Mouse (Mus musculus) midbrain, embryonic 10.5 days (tissue): ENCODE data around the gene Aplf. TPM values are rescaled to one million over a fixed set of nuclear protein-coding genes. Genes with fewer than 3 reads are reported as not detected.
A peak's percentile ranks its signal among the peaks of the same experiment; 100 is the strongest.

Source experiments
- DNase-seq: peaks from one replicate; pipeline ENCODE4 v3.0.0-alpha.2; 2017; ENCODE audit warnings: low spot score
- H3K27ac ChIP-seq: fragments of 300-500 bp; sonication (generic); replicated peaks from 2 replicates; pipeline ENCODE4 v1.5.1; 2016; ENCODE audit warnings: mild to moderate bottlenecking
- H3K27me3 ChIP-seq: fragments of 300-500 bp; sonication (generic); 2 replicates; pipeline ENCODE4 v1.6.1; 2016; ENCODE audit warnings: low read depth, mild to moderate bottlenecking; ENCODE audit not compliant: poor library complexity, severe bottlenecking
- H3K36me3 ChIP-seq: fragments of 300-500 bp; sonication (generic); 2 replicates; pipeline ENCODE4 v1.6.1; 2016; ENCODE audit warnings: mild to moderate bottlenecking, moderate library complexity
- H3K4me1 ChIP-seq: fragments of 300-500 bp; sonication (generic); 2 replicates; pipeline ENCODE4 v1.6.1; 2016
- H3K4me3 ChIP-seq: fragments of 300-500 bp; sonication (generic); 2 replicates; pipeline ENCODE4 v1.5.1; 2016; ENCODE audit warnings: mild to moderate bottlenecking, moderate library complexity
- H3K9me3 ChIP-seq: fragments of 300-500 bp; sonication (generic); replicated peaks from 2 replicates; pipeline ENCODE4 v1.6.1; 2016; ENCODE audit warnings: mild to moderate bottlenecking
- WGBS: fragments of 180-500 bp; shearing (Covaris S2); methylation state at CpG from one replicate; pipeline ENCODE4 v1.1.7; 2016; 5-methylcytosine and 5-hydroxymethylcytosine counted together
- polyA plus RNA-seq: library from polyadenylated mRNA; unstranded; fragments of >200 nt; fragmentation: Nextera tagmentation; extraction: Ambion mirVana; gene quantifications from 2 replicates; pipeline ENCODE4 v1.2.1, GENCODE M21; 2016

The Aplf gene
- polyA plus RNA-seq, 1 experiment from 2014 or later: 13.8 TPM

DNA sequence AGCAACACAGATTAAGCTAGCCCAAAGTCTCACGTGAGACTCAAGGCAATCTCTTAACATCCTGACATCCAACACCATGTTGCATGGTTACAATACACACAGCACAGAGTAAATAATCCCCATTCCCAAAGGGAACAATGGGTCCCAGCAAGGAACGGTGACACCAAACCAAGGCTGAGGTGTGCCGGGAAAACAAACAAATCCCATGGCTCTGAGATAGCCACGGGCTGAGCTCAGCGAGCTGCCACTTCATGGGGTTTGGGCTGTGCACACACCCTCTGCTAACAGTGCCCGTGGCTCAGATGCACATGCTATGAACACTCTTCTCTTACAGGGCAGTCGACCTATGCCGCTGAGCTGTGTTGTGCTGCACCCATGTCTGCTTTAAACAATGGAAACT is 54.0 kb downstream of the Aplf start:
- Histone ChIP-seq H3K27me3 (no peaks in the 10 kb centered on the region), H3K27ac (no peak overlapping the region), H3K9me3 (no peaks in the 10 kb centered on the region), H3K36me3 (no peaks in the 10 kb centered on the region), H3K4me1 (peaks cover 2% of the 10 kb centered on the region; the same call in 1 of the 2 replicates), H3K4me3 (no peak overlapping the region)
- 74% methylated on average over 8 of the region's 8 CpGs for WGBS
- no peak for DNase-seq

DNA sequence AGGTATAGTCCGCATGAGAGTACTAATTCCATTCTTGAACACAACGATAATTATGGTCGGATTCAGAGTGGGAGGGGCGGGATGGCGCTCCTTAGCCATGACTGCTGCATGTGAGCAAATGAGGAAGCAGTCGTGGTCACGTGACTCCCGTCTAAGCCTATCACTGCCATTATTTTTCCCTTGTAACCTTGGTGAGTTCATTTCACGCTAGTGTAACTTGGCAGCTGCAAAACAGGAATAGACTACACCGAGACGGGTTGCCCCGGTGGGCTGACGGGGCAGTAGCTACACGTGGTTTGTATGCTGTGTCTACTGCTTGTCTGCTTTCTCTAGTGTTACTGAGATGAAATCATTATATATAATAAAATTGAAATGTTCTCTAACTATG is 56.3 kb downstream of the Aplf start:
- Histone ChIP-seq H3K9me3 (no peaks in the 10 kb centered on the region), H3K4me1 (peaks cover 2% of the 10 kb centered on the region; the same call in 1 of the 2 replicates), H3K27ac (no peak overlapping the region), H3K27me3 (no peaks in the 10 kb centered on the region), H3K36me3 (no peaks in the 10 kb centered on the region), H3K4me3 (no peak overlapping the region)
- DNase-seq: no peak
- WGBS: 94% methylated on average over 14 of the region's 14 CpGs

DNA sequence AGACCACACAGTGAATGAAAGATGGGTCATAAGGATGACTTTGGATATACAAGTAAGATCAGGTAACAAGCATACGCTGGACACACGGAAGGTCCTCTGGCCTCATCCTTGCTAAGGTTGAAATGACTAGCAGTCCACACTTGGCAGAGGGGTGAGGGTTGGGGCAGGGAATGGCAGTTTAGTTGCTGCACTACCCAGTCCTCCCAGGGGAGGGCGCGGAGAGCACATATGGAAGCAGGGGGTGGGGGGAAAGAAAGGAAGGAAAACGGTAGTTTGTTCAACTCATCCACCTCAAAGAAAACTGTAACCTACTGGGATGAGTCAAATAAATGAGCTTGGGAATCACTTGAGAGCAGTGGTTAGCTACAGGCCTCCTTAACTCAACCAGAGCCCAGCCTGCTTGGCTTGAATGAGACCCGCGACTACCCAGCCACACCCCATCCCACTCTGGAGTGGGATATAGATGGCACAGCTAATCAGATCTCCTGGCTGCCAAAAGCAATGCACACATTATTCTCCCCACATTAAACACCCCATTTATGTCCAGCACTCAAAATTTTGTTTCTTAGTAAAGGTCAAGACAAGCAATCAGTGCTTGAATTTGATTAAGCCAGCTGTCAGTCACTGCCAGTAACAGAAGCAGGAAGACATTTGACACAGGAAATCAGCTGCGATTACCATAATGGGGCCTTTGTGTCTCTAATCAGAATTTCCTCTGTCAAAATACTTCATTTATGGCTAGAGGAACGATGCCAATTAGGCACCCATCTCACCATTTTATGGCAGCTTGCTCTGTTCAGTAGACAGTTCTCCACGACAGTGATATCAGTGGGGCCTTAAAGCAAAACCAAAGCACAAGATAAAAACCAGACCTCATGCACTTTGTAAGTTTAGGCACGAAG is 56.9 kb downstream of the Aplf start:
- WGBS: 70% methylated on average over 11 of the region's 11 CpGs
- no peak overlapping the region for H3K27ac ChIP-seq
- no peak overlapping the region for H3K4me3 ChIP-seq
- no peaks in the 10 kb centered on the region for H3K36me3 ChIP-seq
- DNase-seq: peak; percentile 35
- no peaks in the 10 kb centered on the region for H3K27me3 ChIP-seq
- no peaks in the 10 kb centered on the region for H3K9me3 ChIP-seq
- peaks cover 2% of the 10 kb centered on the region; the same call in 1 of the 2 replicates for H3K4me1 ChIP-seq

DNA sequence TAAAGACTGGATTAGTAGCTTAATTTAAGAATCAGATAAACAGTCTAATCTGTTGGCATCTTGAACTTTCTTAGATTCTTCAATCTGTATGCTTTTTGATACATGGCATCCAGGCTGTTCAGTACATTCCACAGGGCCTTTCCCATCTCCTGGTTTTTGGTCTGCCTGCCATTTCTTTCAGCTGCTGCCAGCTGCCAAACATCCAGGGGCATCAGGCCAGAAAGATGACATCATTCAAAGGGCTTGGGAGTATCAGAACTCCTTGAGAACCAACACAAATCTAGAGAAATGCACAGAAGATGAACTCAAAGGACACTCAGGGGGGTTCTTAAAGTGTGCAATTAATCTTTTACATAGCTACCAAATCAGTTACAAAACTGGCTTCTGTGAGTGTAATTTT is 72.2 kb downstream of the Aplf start:
- Histone ChIP-seq H3K4me1 (peaks cover 18% of the 10 kb centered on the region), H3K4me3 (no peak overlapping the region), H3K9me3 (no peaks in the 10 kb centered on the region), H3K27ac (no peak overlapping the region), H3K36me3 (no peaks in the 10 kb centered on the region), H3K27me3 (no peaks in the 10 kb centered on the region)
- DNase-seq: no peak

DNA sequence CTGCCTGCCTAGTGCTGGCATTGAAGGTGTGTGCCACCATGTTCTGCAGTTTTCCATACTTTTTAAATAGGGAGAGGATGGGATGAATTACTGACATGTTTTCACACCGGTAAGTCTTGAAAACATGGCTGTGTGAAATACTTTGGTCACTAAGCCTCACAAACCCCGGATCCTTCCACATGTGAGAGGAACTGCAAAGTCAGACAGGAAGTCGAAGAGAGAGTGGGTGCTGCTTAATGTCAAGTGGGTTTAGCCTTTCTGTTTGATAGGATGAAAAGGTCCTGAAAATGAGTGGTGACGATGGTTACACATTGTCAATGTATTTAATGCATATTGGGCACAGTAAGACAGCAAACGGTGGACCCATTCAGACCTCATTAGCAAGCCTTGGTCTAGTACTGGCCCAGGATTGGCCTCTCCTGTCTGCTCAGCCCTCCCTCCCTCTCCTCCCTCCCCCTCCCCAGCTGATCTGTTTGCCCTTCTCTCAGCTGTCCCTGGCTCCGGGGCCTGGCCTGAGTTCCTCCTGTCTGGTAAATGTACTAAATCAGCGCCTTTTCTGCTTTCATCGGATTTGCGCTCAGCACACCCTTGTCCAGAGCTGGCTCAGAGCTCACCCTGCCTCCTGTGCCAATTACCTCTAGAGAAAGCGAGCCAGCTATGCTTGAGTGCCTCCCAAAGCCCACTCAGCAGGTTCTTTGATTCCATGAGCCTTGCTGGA is 74.7 kb downstream of the Aplf start:
- Histone ChIP-seq H3K27me3 (no peaks in the 10 kb centered on the region), H3K4me1 (peaks cover 18% of the 10 kb centered on the region), H3K36me3 (no peaks in the 10 kb centered on the region), H3K4me3 (peak overlapping the region; percentile 18; the same call in 1 of the 2 replicates), H3K27ac (peak overlapping the region; percentile 76), H3K9me3 (no peaks in the 10 kb centered on the region)
- DNase-seq: peak; percentile 68
- WGBS: 38% methylated on average over 10 of the region's 10 CpGs

DNA sequence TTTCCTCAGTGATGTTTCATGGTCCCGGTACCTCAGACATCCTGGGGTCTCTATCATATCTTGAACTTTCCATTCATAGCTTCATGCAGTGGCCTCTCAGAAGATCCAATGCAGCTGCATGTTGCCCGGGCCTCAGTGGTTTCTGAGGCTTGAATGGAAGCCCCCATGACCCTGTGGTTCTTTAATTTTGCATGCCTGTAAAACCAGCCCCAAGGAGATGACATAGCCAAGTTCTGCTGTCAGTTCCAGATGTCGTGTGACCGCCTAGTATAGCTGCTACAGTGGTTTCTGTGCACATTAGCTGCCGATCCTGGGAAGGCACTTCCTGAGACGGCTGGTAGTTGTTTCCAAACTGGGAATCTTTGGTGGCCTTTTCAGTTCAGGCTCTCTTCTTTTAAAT is 77.8 kb downstream of the Aplf start:
- Histone ChIP-seq H3K9me3 (no peaks in the 10 kb centered on the region), H3K36me3 (no peaks in the 10 kb centered on the region), H3K4me1 (peaks cover 40% of the 10 kb centered on the region), H3K27me3 (peaks cover 11% of the 10 kb centered on the region), H3K27ac (no peak overlapping the region), H3K4me3 (no peak overlapping the region)
- 89% methylated on average over 6 of the region's 6 CpGs for WGBS
- peak; percentile 5 for DNase-seq

DNA sequence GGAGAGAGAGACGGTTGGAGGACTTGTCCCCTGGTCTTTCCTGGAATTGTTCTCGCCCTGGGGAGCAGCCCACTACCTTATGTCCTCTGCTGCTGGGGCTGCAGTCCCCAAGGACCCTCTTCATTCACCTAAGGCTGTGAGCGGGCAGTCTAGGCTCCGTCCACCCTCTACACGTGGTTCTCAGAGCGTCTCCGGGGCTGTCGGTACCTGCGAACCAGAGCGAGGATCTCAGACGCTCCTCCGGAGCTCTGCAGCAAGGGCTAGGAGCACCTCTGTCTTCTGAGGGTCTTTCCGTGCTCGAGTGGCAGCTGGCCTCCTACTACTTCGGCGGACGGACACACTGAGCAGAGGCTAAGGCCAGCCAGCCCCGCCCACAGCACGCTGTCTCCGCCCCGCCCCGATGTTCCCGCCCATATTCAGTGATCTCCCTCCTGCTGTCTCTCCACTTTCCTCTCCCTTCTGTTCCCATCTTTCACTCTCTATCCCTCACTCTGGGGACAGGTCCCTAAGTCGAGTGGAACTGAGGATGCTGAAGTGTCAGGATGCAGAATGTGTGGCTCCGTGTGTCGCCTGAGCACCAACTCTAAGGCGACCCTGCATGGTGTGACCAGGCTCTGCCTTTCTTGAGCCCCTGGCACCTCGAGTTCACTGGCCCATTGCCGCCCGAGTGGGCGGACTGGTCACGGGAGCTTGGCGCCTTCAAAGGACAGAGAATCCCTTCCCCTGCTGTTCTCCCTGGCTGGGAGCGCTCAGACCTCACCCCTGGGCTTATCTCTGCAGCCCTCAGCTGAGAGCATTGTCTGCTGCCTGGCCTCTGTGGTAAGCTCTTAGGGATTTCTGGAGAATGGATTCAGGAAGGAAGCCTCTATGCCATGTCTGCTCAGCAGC is 81.4 kb downstream of the Aplf start, which contains the start of gene Prokr1:
Gene Prokr1, minus strand, starts transcription at position 350 of the 888 bp plus-strand sequence.
- Histone ChIP-seq H3K4me3 (peak within 1 kb of the TSS; percentile 63), H3K9me3 (no peaks in the 10 kb centered on the region), H3K4me1 (peaks cover 42% of the 10 kb centered on the region), H3K27ac (peak within 1 kb of the TSS; percentile 85), H3K27me3 (peaks cover 23% of the 10 kb centered on the region), H3K36me3 (no peaks in the 10 kb centered on the region)
- DNase-seq: peak; percentile 84
- under 1% methylated on average over 34 of the region's 34 CpGs for whole genome bisulfite sequencing

DNA sequence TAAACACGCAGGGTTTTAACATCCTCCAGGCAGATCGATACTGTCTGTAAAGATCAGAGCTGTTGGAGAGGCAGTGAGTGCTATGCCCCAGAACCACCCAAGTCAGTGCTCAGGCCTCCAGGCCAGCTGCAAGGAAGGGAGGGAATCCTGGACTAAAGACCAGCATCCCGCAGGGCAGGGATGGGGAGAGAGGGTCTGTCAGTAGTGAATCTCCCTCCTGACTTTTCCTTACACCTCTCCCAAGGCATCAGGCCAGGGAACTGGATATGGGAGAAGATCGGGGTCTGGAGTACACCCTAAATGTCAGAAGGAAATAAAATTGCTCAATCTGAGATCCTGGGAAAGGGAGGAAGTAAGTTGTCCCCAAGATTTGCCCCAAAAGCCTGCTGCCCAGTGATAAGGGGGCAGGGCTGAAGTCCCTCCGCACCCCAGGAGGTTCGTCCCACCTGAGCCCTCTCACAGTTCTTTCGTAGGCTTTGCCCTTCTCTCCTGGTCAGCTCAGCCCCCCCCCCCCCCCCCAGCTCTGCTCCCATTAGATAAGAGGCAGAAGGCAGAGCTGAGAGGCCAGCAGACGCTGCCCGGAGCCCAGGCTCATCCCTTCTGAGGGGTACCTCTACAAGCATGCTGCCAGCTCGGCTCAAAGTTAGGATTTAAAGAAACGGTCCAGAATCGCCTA is 82.1 kb downstream of the Aplf start:
- DNase-seq: peak; percentile 24
- Histone ChIP-seq H3K4me3 (peak overlapping the region; percentile 63), H3K27ac (peak overlapping the region; percentile 85), H3K4me1 (peaks cover 42% of the 10 kb centered on the region), H3K36me3 (no peaks in the 10 kb centered on the region), H3K9me3 (no peaks in the 10 kb centered on the region), H3K27me3 (peaks cover 23% of the 10 kb centered on the region)
- 5% methylated on average over 12 of the region's 12 CpGs for WGBS

DNA sequence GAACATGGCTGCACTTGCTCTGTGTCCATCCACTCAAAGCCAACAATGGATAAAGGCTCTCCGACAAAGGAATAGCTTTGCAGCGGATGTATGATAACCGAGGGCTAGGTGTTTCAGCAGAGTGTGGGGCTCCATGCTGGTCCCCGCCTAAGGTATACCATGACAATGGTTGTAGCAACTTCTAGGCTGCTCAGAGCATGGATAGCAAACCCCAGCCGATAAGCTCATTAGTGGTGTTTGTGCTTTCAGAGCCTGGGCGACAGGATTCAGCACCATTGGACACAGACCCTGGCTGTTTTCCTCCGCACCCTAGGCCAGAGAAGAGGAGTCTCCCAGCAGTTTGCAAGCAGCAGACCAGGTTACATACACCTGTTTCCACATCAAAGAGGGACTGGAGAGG is 88.0 kb downstream of the Aplf start:
- Histone ChIP-seq H3K27me3 (peaks cover 13% of the 10 kb centered on the region), H3K4me1 (peaks cover 18% of the 10 kb centered on the region), H3K36me3 (peaks cover 4% of the 10 kb centered on the region; the same call in 1 of the 2 replicates), H3K4me3 (no peak overlapping the region), H3K27ac (no peak overlapping the region), H3K9me3 (no peaks in the 10 kb centered on the region)
- WGBS: 82% methylated on average over 7 of the region's 7 CpGs
- DNase-seq: no peak

DNA sequence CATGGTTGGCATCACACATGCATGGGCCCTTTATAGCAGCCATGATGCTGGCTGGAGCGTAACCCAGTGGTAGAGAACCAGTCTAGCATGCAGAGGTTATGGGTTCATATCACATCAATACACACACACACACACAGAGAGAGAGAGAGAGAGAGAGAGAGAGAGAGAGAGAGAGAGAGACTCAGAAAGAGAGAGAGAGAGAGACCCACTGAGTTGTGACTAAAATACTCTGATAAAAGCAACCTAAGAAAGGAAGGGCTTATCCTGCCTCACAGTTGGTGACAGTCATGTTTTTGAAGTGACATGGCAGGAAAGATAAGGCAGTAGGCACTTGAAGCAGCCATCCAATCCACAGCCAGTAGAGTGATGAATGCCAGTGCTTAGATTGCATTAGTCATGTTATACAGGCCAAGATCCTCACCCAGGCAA is 88.8 kb downstream of the Aplf start:
- DNase-seq: no peak
- Histone ChIP-seq H3K4me1 (peaks cover 17% of the 10 kb centered on the region), H3K36me3 (peaks cover 4% of the 10 kb centered on the region; the same call in 1 of the 2 replicates), H3K27ac (no peak overlapping the region), H3K27me3 (peaks cover 5% of the 10 kb centered on the region), H3K9me3 (no peaks in the 10 kb centered on the region), H3K4me3 (no peak overlapping the region)
- 76% methylated on average over 1 of the region's 1 CpGs for WGBS

DNA sequence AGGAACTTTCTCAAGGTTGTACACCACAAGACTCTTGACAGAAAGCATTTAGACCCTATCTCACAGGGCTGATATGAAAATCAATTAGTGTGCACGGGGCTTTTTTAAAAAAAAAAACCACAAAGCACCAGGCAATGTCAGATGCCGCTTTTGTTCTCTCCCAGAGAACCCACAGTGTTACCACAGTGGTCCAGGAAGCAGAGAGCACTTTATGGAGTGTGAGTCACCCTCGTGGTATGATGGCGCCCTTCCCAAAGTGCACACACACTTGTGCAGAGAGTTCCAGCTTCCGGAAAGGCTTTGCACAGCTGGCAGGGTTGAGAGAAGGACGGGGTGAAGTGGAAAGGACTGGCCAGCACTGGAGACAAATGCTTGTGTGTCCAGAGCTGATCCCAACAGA is 89.5 kb downstream of the Aplf start:
- Histone ChIP-seq H3K27ac (no peak overlapping the region), H3K27me3 (peaks cover 3% of the 10 kb centered on the region; the same call in 1 of the 2 replicates), H3K4me3 (no peak overlapping the region), H3K4me1 (peaks cover 11% of the 10 kb centered on the region), H3K9me3 (no peaks in the 10 kb centered on the region), H3K36me3 (peaks cover 4% of the 10 kb centered on the region; the same call in 1 of the 2 replicates)
- WGBS: 86% methylated on average over 6 of the region's 6 CpGs
- DNase-seq: no peak

DNA sequence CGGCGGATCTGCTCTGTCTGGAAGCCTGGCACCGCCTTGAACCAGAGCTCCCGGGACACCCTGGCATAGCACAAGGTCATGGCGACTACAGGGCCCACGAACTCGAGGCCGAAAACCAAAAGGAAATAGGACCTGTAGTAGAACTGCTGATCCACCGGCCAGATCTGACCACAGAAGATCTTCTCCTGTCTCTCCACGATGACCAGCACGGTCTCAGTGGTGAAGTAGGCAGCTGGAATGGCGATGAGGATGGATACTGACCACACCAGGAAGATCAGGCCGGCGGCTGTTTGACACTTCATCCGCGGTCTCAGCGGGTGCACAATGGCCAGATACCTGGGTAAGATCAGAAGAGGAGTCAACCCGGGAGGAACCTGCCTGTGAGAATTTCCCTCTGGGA is 90.4 kb downstream of the Aplf start:
- Histone ChIP-seq H3K4me1 (peaks cover 6% of the 10 kb centered on the region), H3K9me3 (no peaks in the 10 kb centered on the region), H3K27me3 (peaks cover 3% of the 10 kb centered on the region; the same call in 1 of the 2 replicates), H3K27ac (no peak overlapping the region), H3K36me3 (peaks cover 4% of the 10 kb centered on the region; the same call in 1 of the 2 replicates), H3K4me3 (no peak overlapping the region)
- WGBS: 87% methylated on average over 18 of the region's 18 CpGs
- no peak for DNase-seq
